Mouse (Mus musculus) kidney, postnatal 0 days (tissue): ENCODE measurements at regions not wholly inside any gene's neighbourhood (a gene's known extent, or its start where the extent isn't known, plus 50 kb on each side); places are given as distances from the start of the nearest gene placed in this dataset.

ENCODE experiments used
- ATAC-seq: fragments of 200-750 bp; cut with Nextera tagmentation; replicated peaks from 2 replicates; pipeline ENCODE4 v1.8.0; 2017; ENCODE audit warnings: low read depth, moderate number of reproducible peaks, moderate TSS enrichment, moderate library complexity; ENCODE audit not compliant: low FRiP score
- DNase-seq: peaks from one replicate; pipeline ENCODE4 v3.0.0-alpha.2; 2016; ENCODE audit warnings: low spot score
- H3K27ac ChIP-seq: fragments of 300-500 bp; sonication (generic); 2 replicates; pipeline ENCODE4 v1.5.1; 2014; ENCODE audit warnings: mild to moderate bottlenecking
- H3K27me3 ChIP-seq: fragments of 300-500 bp; sonication (generic); 2 replicates; pipeline ENCODE4 v1.6.1; 2014; ENCODE audit warnings: low read length, mixed read lengths; ENCODE audit not compliant: insufficient read depth
- H3K36me3 ChIP-seq: fragments of 300-500 bp; sonication (generic); 2 replicates; pipeline ENCODE4 v1.6.1; 2014; ENCODE audit warnings: low read length, mixed read lengths; ENCODE audit not compliant: insufficient read depth
- H3K4me1 ChIP-seq: fragments of 300-500 bp; sonication (generic); replicated peaks from 2 replicates; pipeline ENCODE4 v1.6.1; 2014; ENCODE audit warnings: antibody characterized with exemption, low read length, mixed read lengths; ENCODE audit not compliant: insufficient read depth
- H3K4me2 ChIP-seq: fragments of 300-500 bp; sonication (generic); 2 replicates; pipeline ENCODE4 v1.6.1; 2014; ENCODE audit warnings: mild to moderate bottlenecking, low read length, moderate library complexity, mixed read lengths
- H3K4me3 ChIP-seq: fragments of 300-500 bp; sonication (generic); replicated peaks from 2 replicates; pipeline ENCODE4 v1.5.1; 2014; ENCODE audit warnings: low read depth, low read length
- H3K9ac ChIP-seq: fragments of 300-500 bp; sonication (generic); 2 replicates; pipeline ENCODE4 v1.6.1; 2014; ENCODE audit warnings: low read depth, low read length
- H3K9me3 ChIP-seq: fragments of 300-500 bp; sonication (generic); replicated peaks from 2 replicates; pipeline ENCODE4 v1.6.1; 2016; ENCODE audit warnings: low read length, inconsistent platforms, mixed read lengths
- CTCF ChIP-seq: IDR thresholded peaks from 2 replicates; pipeline ENCODE4 v1.5.1; 2016; ENCODE audit warnings: antibody characterized with exemption, low read depth, mild to moderate bottlenecking, moderate library complexity
- WGBS: fragments of 180-500 bp; shearing (Covaris S2); extraction: QIAGEN DNeasy Blood & Tissue Kit; methylation state at CpG from one replicate; pipeline ENCODE4 v1.1.7; 2014; 5-methylcytosine and 5-hydroxymethylcytosine counted together

- Histone ChIP-seq H3K9me3 (no peaks in the 10 kb centered on the region), H3K4me3 (no peak overlapping the region), H3K27me3 (no peaks in the 10 kb centered on the region), H3K36me3 (no peaks in the 10 kb centered on the region), H3K4me2 (no peak overlapping the region), H3K4me1 (no peaks in the 10 kb centered on the region), H3K9ac (no peak overlapping the region), H3K27ac (no peak overlapping the region)
- DNase-seq = no peak
- TF ChIP-seq CTCF = no peak
- no peak for ATAC-seq
- WGBS = 80% methylated on average over 8 of the region's 8 CpGs
Observed at GRCm38 (mm10) chr4:140307481-140307880, 60.9 kb upstream of the Igsf21 start.

DNA sequence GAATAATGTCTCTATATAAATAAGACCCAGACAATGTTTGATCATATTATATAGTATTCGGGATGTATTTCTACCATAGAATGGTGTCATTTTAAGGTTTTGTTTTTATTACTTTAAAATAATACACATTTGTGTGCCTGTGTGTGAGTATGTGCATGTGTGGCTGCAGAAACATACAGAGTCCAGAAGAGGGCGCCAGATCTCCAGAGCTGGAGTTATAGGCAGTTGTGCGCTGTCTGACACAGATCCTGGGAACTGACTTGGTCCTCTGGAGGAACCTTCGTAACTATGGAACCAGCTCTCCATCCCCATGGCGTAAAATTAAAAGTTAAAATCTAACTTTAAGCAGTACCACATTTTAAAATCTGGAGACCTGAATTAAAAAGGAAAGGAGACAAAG, 58.4 kb upstream of the Igsf21 start:
- no peak overlapping the region for H3K9ac ChIP-seq
- H3K27ac ChIP-seq = no peak overlapping the region
- no peaks in the 10 kb centered on the region for H3K9me3 ChIP-seq
- ATAC-seq = no peak
- no peak overlapping the region for H3K4me2 ChIP-seq
- H3K36me3 ChIP-seq = no peaks in the 10 kb centered on the region
- no peaks in the 10 kb centered on the region for H3K27me3 ChIP-seq
- DNase-seq = no peak
- H3K4me1 ChIP-seq = no peaks in the 10 kb centered on the region
- TF ChIP-seq CTCF = no peak
- no peak overlapping the region for H3K4me3 ChIP-seq
- 81% methylated on average over 5 of the region's 5 CpGs for WGBS

GRCm38 (mm10) chr4:140301661-140302060, 55.1 kb upstream of the Igsf21 start:
- DNase-seq (no peak), ATAC-seq (no peak)
- no peaks in the 10 kb centered on the region for H3K9me3 ChIP-seq
- no peaks in the 10 kb centered on the region for H3K36me3 ChIP-seq
- H3K27ac ChIP-seq = no peak overlapping the region
- no peak for TF ChIP-seq CTCF
- H3K27me3 ChIP-seq = no peaks in the 10 kb centered on the region
- no peak overlapping the region for H3K4me2 ChIP-seq
- H3K4me3 ChIP-seq = no peak overlapping the region
- H3K4me1 ChIP-seq = no peaks in the 10 kb centered on the region
- H3K9ac ChIP-seq = no peak overlapping the region
- WGBS = 84% methylated on average over 15 of the region's 15 CpGs

DNA sequence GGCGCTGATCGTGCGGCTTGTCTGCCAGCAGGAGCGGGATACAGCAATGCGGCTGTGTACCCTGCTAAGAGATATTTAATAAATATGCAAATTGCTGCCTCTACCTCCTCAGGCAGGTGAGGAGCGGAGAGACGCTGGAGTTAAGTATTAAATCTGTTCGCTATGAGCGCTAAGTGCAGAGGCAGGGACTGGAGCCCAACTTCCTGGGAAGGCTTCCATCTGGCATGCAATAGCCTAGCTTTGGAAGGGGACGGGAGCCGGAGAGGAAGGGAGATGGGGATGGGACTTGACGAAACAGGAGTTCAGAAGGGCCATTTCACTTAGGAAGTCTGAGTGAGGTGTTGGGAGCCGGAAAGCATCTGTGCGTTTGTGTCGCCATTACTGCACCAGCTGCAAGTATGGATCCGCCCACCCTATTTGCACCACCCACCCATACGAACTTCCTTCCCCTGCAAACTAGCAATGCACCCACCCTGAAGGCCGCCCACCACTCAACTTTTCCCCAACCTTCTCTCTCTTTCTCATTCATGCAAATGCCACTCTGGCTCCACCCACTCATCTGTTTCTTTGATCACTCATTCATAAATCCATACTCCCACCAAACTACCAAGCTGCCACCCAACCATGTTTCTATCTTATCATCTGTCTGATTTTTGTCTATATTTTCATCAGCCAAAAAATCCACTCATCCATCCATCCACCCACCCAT, 51.5 kb upstream of the Igsf21 start:
- H3K9ac ChIP-seq = no peak overlapping the region
- H3K9me3 ChIP-seq = no peaks in the 10 kb centered on the region
- H3K4me1 ChIP-seq = no peaks in the 10 kb centered on the region
- no peak overlapping the region for H3K4me2 ChIP-seq
- no peak for TF ChIP-seq CTCF
- H3K4me3 ChIP-seq = no peak overlapping the region
- H3K27me3 ChIP-seq = no peaks in the 10 kb centered on the region
- ATAC-seq = no peak
- WGBS = 74% methylated on average over 18 of the region's 18 CpGs
- H3K27ac ChIP-seq = no peak overlapping the region
- DNase-seq = no peak
- H3K36me3 ChIP-seq = no peaks in the 10 kb centered on the region
